Mouse (Mus musculus): ENCODE data around the gene Crmp1. TPM values are rescaled to one million over a fixed set of nuclear protein-coding genes. Genes with fewer than 3 reads are reported as not detected.
A peak's percentile ranks its signal among the peaks of the same experiment; 100 is the strongest.

Gene Crmp1
- total RNA-seq, 2 experiments from 2014 or later: 376 to 387 TPM

GRCm38 (mm10) chr5:37263816-37264215, 22.1 kb downstream of the Crmp1 start:
- intact Hi-C loops (cut with DNase I): no loop called here
- DNase-seq (ENCODE audit: low spot score in 2 of 2): no peak

- no peak for DNase-seq (ENCODE audit: low spot score in 2 of 2)
- intact Hi-C loops (cut with DNase I): no loop called here
Measured at GRCm38 (mm10) chr5:37281021-37281420, 39.3 kb downstream of the Crmp1 start.

- DNase-seq (ENCODE audit: low spot score in 2 of 2): peak; percentile 61 to 79
- intact Hi-C loops (cut with DNase I): loop anchor here (2.0 kb wide), 1 partner anchor 44 kb away; no protein-coding TSS in a partner anchor
Measured at GRCm38 (mm10) chr5:37288374-37288773, 46.6 kb downstream of the Crmp1 start.

GRCm38 (mm10) chr5:37289236-37289635, 47.5 kb downstream of the Crmp1 start:
- DNase-seq (ENCODE audit: low spot score in 2 of 2): peak; percentile 74 to 80
- intact Hi-C loops (cut with DNase I): loop anchor here (2.0 kb wide), 1 partner anchor 44 kb away; no protein-coding TSS in a partner anchor

GRCm38 (mm10) chr5:37290983-37291382, 49.2 kb downstream of the Crmp1 start:
- intact Hi-C loops (cut with DNase I): no loop called here
- DNase-seq (ENCODE audit: low spot score in 2 of 2): peak in 1 of 2 experiments; percentile 88

- no peak for DNase-seq (ENCODE audit: low spot score in 2 of 2)
- intact Hi-C loops (cut with DNase I): loop anchor here (5.0 kb wide), 1 partner anchor 796 kb away; no protein-coding TSS in a partner anchor
Measured at GRCm38 (mm10) chr5:37296717-37297116, 55.0 kb downstream of the Crmp1 start.

- peak in 1 of 2 experiments; percentile 52 for DNase-seq (ENCODE audit: low spot score in 2 of 2)
- intact Hi-C loops (cut with DNase I): loop anchor here (1.0 to 5.0 kb wide), 3 partner anchors 419 to 794 kb away; partner anchors contain the start of gene Stk32b
Measured at GRCm38 (mm10) chr5:37298370-37298769, 56.6 kb downstream of the Crmp1 start.

- intact Hi-C loops (cut with DNase I): no loop called here
- DNase-seq (ENCODE audit: low spot score in 2 of 2): no peak
Measured at GRCm38 (mm10) chr5:37310026-37310425, 68.3 kb downstream of the Crmp1 start.

GRCm38 (mm10) chr5:37312980-37313722, 71.4 kb downstream of the Crmp1 start:
- no peak for DNase-seq (ENCODE audit: low spot score in 2 of 2)
- intact Hi-C loops (cut with DNase I): no loop called here

GRCm38 (mm10) chr5:37318715-37319114, 77.0 kb downstream of the Crmp1 start:
- intact Hi-C loops (cut with DNase I): no loop called here
- DNase-seq (ENCODE audit: low spot score in 2 of 2): no peak

- intact Hi-C loops (cut with DNase I): no loop called here
- DNase-seq (ENCODE audit: low spot score in 2 of 2): peak; percentile 59 to 65
Measured at GRCm38 (mm10) chr5:37320174-37320573, 78.4 kb downstream of the Crmp1 start.

GRCm38 (mm10) chr5:37320761-37321160, 79.0 kb downstream of the Crmp1 start:
- intact Hi-C loops (cut with DNase I): no loop called here
- no peak for DNase-seq (ENCODE audit: low spot score in 2 of 2)

- DNase-seq (ENCODE audit: low spot score in 2 of 2): no peak
Measured at GRCm38 (mm10) chr5:37326675-37327074, 84.9 kb downstream of the Crmp1 start.

GRCm38 (mm10) chr5:37330449-37331132, 88.9 kb downstream of the Crmp1 start:
- intact Hi-C loops (cut with DNase I): no loop called here

More at GRCm38 (mm10) chr5:37326675-37327074, 84.9 kb downstream of the Crmp1 start:
- intact Hi-C loops (cut with DNase I): no loop called here

GRCm38 (mm10) chr5:37331133-37331505, 89.4 kb downstream of the Crmp1 start:
- no peak for DNase-seq (ENCODE audit: low spot score in 2 of 2)
- intact Hi-C loops (cut with DNase I): no loop called here

More at GRCm38 (mm10) chr5:37330449-37331132, 88.9 kb downstream of the Crmp1 start:
- DNase-seq (ENCODE audit: low spot score in 2 of 2): no peak

- DNase-seq (ENCODE audit: low spot score in 2 of 2): no peak
- intact Hi-C loops (cut with DNase I): no loop called here
Measured at GRCm38 (mm10) chr5:37332066-37332465, 90.3 kb downstream of the Crmp1 start.

GRCm38 (mm10) chr5:37335061-37335460, 93.3 kb downstream of the Crmp1 start:
- DNase-seq (ENCODE audit: low spot score in 2 of 2): no peak
- intact Hi-C loops (cut with DNase I): no loop called here

- DNase-seq (ENCODE audit: low spot score in 2 of 2): peak in 1 of 2 experiments; percentile 30
- intact Hi-C loops (cut with DNase I): no loop called here
Measured at GRCm38 (mm10) chr5:37336485-37337105, 94.9 kb downstream of the Crmp1 start, which contains the start of gene Evc. Evc (minus strand) TSS chr5:37336894.

- intact Hi-C loops (cut with DNase I): no loop called here
- no peak for DNase-seq (ENCODE audit: low spot score in 2 of 2)
Measured at GRCm38 (mm10) chr5:37337696-37338095, 96.0 kb downstream of the Crmp1 start.

GRCm38 (mm10) chr5:37338288-37338687, 96.5 kb downstream of the Crmp1 start, which contains the start of gene Evc2:
Evc2 (plus strand) TSS chr5:37338499.
- DNase-seq (ENCODE audit: low spot score in 2 of 2): peak; percentile 78 to 81

More at GRCm38 (mm10) chr5:37338288-37338687, 96.5 kb downstream of the Crmp1 start, which contains the start of gene Evc2:
- intact Hi-C loops (cut with DNase I): no loop called here
